In the genomic region with DNA sequence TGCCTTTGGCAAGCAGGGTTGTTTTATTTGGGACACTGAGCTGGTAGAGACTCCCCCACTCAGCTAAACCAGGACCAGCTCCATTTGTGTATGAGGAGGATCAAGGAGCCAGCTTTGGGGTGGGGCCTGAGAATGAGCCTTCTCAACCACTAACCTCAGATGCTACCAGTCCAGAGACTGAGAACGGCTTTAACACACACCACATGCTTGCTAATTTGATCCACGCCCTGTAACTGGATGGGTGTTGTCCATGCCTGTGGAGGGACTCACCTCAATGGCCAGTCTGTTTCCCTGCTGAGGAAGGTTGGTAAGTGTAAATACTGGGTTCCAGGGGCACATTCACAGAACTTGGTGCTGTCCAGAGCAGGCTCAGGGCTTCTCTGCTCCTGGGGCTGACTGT, we compare ENCODE assay signal across 8 mouse cellular contexts. TPM values are rescaled to one million over a fixed set of nuclear protein-coding genes. Genes with fewer than 3 reads are reported as not detected.
DNase-seq lines count a peak whose midpoint lies in the region; ATAC-seq and TF ChIP-seq lines count a peak whose summit lies in the region.
"Had no signal": no experiment of that assay in that cellular context is flagged by ENCODE, and none has a peak within 500 bp of the region (broad histone marks: within the 10 kb centered on the region; RNA-seq: fewer than 3 reads in every experiment).

No protein-coding gene starts in this region.

- TF ChIP-seq CTCF in intestine, postnatal 0 days (IDR thresholded peaks at IDR 0.05; ENCODE audit: low read depth) = no peak

- 0 out of 2 replicates have a peak, but pooled peaks cover 3% of the 10 kb centered on the region for H3K27me3 ChIP-seq in hindbrain, embryonic 15.5 days
- peaks cover 8% of the 10 kb centered on the region; the same call in 1 of the 2 replicates for H3K27me3 ChIP-seq in hindbrain, embryonic 14.5 days (ENCODE audit: control insufficient read depth, insufficient read depth, low read length)
- H3K27me3 ChIP-seq in midbrain, embryonic 15.5 days (replicated peaks) = 0 out of 2 replicates have a peak, but pooled peaks cover 7% of the 10 kb centered on the region
- H3K27me3 ChIP-seq in midbrain, embryonic 14.5 days (ENCODE audit: control insufficient read depth, insufficient read depth, low read length) = no peaks in the 10 kb centered on the region; the same call in 1 of the 2 replicates
- H3K27me3 ChIP-seq in intestine, postnatal 0 days (replicated peaks; ENCODE audit: control insufficient read depth, insufficient read depth, low read length) = no peaks in the 10 kb centered on the region
- H3K27me3 ChIP-seq: Patski had no signal

- ATAC-seq in hindbrain, embryonic 15.5 days (ENCODE audit: low FRiP score, low read depth) = peak; percentile 28; the same call in 1 of the 2 replicates
- ATAC-seq in hindbrain, embryonic 14.5 days (ENCODE audit: low FRiP score) = no peak
- ATAC-seq in midbrain, embryonic 15.5 days (replicated peaks) = 0 out of 2 replicates have a peak, but pooled peaks have one; percentile 15
- ATAC-seq in midbrain, embryonic 14.5 days (ENCODE audit: low FRiP score, low TSS enrichment) = no peak
- peak; percentile 21; the same call in 1 of the 2 replicates for ATAC-seq in intestine, postnatal 0 days

- no peak for DNase-seq in hindbrain, embryonic 14.5 days (ENCODE audit: low spot score)
- DNase-seq in midbrain, embryonic 14.5 days = no peak
- DNase-seq in layer of hippocampus, adult 18-20 months (ENCODE audit: low spot score in 2 of 2) = no peak
- no peak for DNase-seq in left cerebral cortex, adult 18-20 months (ENCODE audit: low spot score in 2 of 2)

- H3K27ac ChIP-seq in hindbrain, embryonic 15.5 days (replicated peaks) = no peak overlapping the region
- H3K27ac ChIP-seq in hindbrain, embryonic 14.5 days = no peak overlapping the region
- H3K27ac ChIP-seq in midbrain, embryonic 15.5 days = no peak overlapping the region
- no peak overlapping the region for H3K27ac ChIP-seq in midbrain, embryonic 14.5 days (replicated peaks; ENCODE audit: low read depth, low read length)
- 0 out of 2 replicates have a peak overlapping the region, but pooled peaks have one; percentile 9 for H3K27ac ChIP-seq in intestine, postnatal 0 days (ENCODE audit: low read depth, low read length)

- peaks cover 7% of the 10 kb centered on the region; the same call in 1 of the 2 replicates for H3K4me1 ChIP-seq in hindbrain, embryonic 15.5 days (replicated peaks)
- peaks cover 7% of the 10 kb centered on the region; the same call in 1 of the 2 replicates for H3K4me1 ChIP-seq in hindbrain, embryonic 14.5 days (replicated peaks; ENCODE audit: control insufficient read depth, insufficient read depth, low read length)
- H3K4me1 ChIP-seq in midbrain, embryonic 15.5 days = peaks cover 8% of the 10 kb centered on the region; the same call in 1 of the 2 replicates
- H3K4me1 ChIP-seq in midbrain, embryonic 14.5 days (ENCODE audit: control insufficient read depth, insufficient read depth, low read length) = peaks cover 7% of the 10 kb centered on the region; the same call in 1 of the 2 replicates
- H3K4me1 ChIP-seq in intestine, postnatal 0 days (replicated peaks; ENCODE audit: control insufficient read depth, insufficient read depth, low read length) = peaks cover 5% of the 10 kb centered on the region; the same call in 1 of the 2 replicates

- no peak overlapping the region for H3K9ac ChIP-seq in hindbrain, embryonic 15.5 days
- H3K9ac ChIP-seq in hindbrain, embryonic 14.5 days = no peak overlapping the region
- no peak overlapping the region for H3K9ac ChIP-seq in midbrain, embryonic 15.5 days
- no peak overlapping the region for H3K9ac ChIP-seq in midbrain, embryonic 14.5 days (replicated peaks; ENCODE audit: low read length)
- H3K9ac ChIP-seq in intestine, postnatal 0 days (ENCODE audit: low read depth, low read length) = no peak overlapping the region

- H3K4me3 ChIP-seq in hindbrain, embryonic 15.5 days = no peak overlapping the region
- no peak overlapping the region for H3K4me3 ChIP-seq in hindbrain, embryonic 14.5 days (replicated peaks; ENCODE audit: low read length)
- H3K4me3 ChIP-seq in midbrain, embryonic 15.5 days = no peak overlapping the region
- no peak overlapping the region for H3K4me3 ChIP-seq in midbrain, embryonic 14.5 days (replicated peaks; ENCODE audit: low read depth, low read length)
- H3K4me3 ChIP-seq in intestine, postnatal 0 days (ENCODE audit: low read depth, low read length) = no peak overlapping the region

- H3K36me3 ChIP-seq in hindbrain, embryonic 15.5 days = no peaks in the 10 kb centered on the region
- H3K36me3 ChIP-seq in hindbrain, embryonic 14.5 days (replicated peaks; ENCODE audit: control insufficient read depth, insufficient read depth) = no peaks in the 10 kb centered on the region
- H3K36me3 ChIP-seq in midbrain, embryonic 15.5 days (replicated peaks) = no peaks in the 10 kb centered on the region
- H3K36me3 ChIP-seq in midbrain, embryonic 14.5 days (ENCODE audit: control insufficient read depth, insufficient read depth, low read length) = no peaks in the 10 kb centered on the region
- H3K36me3 ChIP-seq in intestine, postnatal 0 days (ENCODE audit: control insufficient read depth, insufficient read depth) = no peaks in the 10 kb centered on the region

- H3K9me3 ChIP-seq in hindbrain, embryonic 15.5 days = no peaks in the 10 kb centered on the region
- no peaks in the 10 kb centered on the region for H3K9me3 ChIP-seq in hindbrain, embryonic 14.5 days (ENCODE audit: control insufficient read depth, low read length)
- no peaks in the 10 kb centered on the region for H3K9me3 ChIP-seq in midbrain, embryonic 15.5 days
- H3K9me3 ChIP-seq in midbrain, embryonic 14.5 days (ENCODE audit: control insufficient read depth, low read length) = no peaks in the 10 kb centered on the region
- no peaks in the 10 kb centered on the region for H3K9me3 ChIP-seq in intestine, postnatal 0 days (ENCODE audit: control insufficient read depth)

- no peak overlapping the region for H3K4me2 ChIP-seq in hindbrain, embryonic 15.5 days
- no peak overlapping the region for H3K4me2 ChIP-seq in hindbrain, embryonic 14.5 days (replicated peaks)
- H3K4me2 ChIP-seq in midbrain, embryonic 15.5 days = no peak overlapping the region
- H3K4me2 ChIP-seq in midbrain, embryonic 14.5 days (ENCODE audit: low read length) = no peak overlapping the region
- H3K4me2 ChIP-seq in intestine, postnatal 0 days (replicated peaks; ENCODE audit: low read depth) = peak overlapping the region; percentile 66

- 74% methylated on average over 2 of the region's 2 CpGs for WGBS in hindbrain, embryonic 15.5 days
- WGBS in hindbrain, embryonic 14.5 days = 67% methylated on average over 2 of the region's 2 CpGs
- 79% methylated on average over 2 of the region's 2 CpGs for WGBS in midbrain, embryonic 15.5 days
- WGBS in midbrain, embryonic 14.5 days = 83% methylated on average over 2 of the region's 2 CpGs
- WGBS in intestine, postnatal 0 days = 31% methylated on average over 2 of the region's 2 CpGs

RNA-seq across cellular contexts. Expression of gene Nid2, which starts 44.1 kb away (rescaled TPM):
- 45.7 and 48.2 TPM in 2 replicates for polyA plus RNA-seq in hindbrain, embryonic 15.5 days (2015; fragmentation: Nextera tagmentation; extraction: Ambion mirVana)
- 46.3 and 48.7 TPM in 2 replicates for polyA plus RNA-seq in hindbrain, embryonic 14.5 days (2014; fragmentation: Nextera tagmentation; extraction: Ambion mirVana)
- polyA plus RNA-seq in midbrain, embryonic 15.5 days (2015; fragmentation: Nextera tagmentation; extraction: Ambion mirVana) = 41.0 and 44.4 TPM in 2 replicates
- polyA plus RNA-seq in midbrain, embryonic 14.5 days (2014; fragmentation: Nextera tagmentation; extraction: Ambion mirVana) = 8.5 and 48.3 TPM in 2 replicates
- polyA plus RNA-seq in intestine, postnatal 0 days (2015; fragmentation: Nextera tagmentation; extraction: Ambion mirVana) = 20.0 and 21.8 TPM in 2 replicates
- total RNA-seq in layer of hippocampus, adult 18-20 months (2021) = 1 to 10 TPM; 1.6 to 3.0 TPM
- 1 to 10 TPM; 1.8 to 2.1 TPM for total RNA-seq in left cerebral cortex, adult 18-20 months (2021)

Comparison
In these comparisons a context has a peak if more than half of its experiments do, and no peak if none do; other contexts are left out.
1. ATAC-seq: peak in hindbrain, embryonic 15.5 days (single experiment), midbrain, embryonic 15.5 days (single experiment) and intestine, postnatal 0 days (single experiment); none in hindbrain, embryonic 14.5 days (single experiment) and midbrain, embryonic 14.5 days (single experiment).